Mouse (Mus musculus) megakaryocyte, embryonic 14.5 days (primary cell): ENCODE results near the gene Srpk2. TPM values are rescaled to one million over a fixed set of nuclear protein-coding genes. Genes with fewer than 3 reads are reported as not detected.
"Not testable (repeated sequence)": the region's sequence is repeated elsewhere in the genome, so short reads cannot be mapped to it uniquely, and the experiment has no call there.

Experiments used
- H3K27me3 ChIP-seq: replicated peaks from 2 replicates; pipeline ENCODE3; 2012; ENCODE audit warnings: inconsistent platforms
- H3K36me3 ChIP-seq: replicated peaks from 2 replicates; pipeline ENCODE3; 2012; ENCODE audit warnings: low read length, inconsistent platforms, mixed read lengths
- H3K4me1 ChIP-seq: 2 replicates; pipeline ENCODE4 v1.6.1; 2012; ENCODE audit warnings: inconsistent platforms
- H3K4me3 ChIP-seq: replicated peaks from 2 replicates; pipeline ENCODE3; 2012; ENCODE audit warnings: moderate library complexity, mild to moderate bottlenecking, inconsistent platforms
- H3K9me3 ChIP-seq: 2 replicates; pipeline ENCODE4 v1.6.1; 2012; ENCODE audit warnings: inconsistent platforms
- FLI1 ChIP-seq: IDR thresholded peaks from 2 replicates; pipeline ENCODE4 v1.6.1; 2012; ENCODE audit warnings: low read length, inconsistent platforms, mixed read lengths
- GATA1 ChIP-seq: IDR thresholded peaks from 3 replicates; pipeline ENCODE4 v1.6.1; 2012; ENCODE audit warnings: mixed read lengths, low read length, inconsistent platforms, borderline replicate concordance
- polyA plus RNA-seq: library from polyadenylated mRNA; stranded (reverse); fragments of >175 nt; gene quantifications from 2 replicates; pipeline ENCODE4 v1.2.3, GENCODE M21; 2012; ENCODE audit warnings: low replicate concordance; ENCODE audit not compliant: insufficient read depth

Srpk2 gene
- polyA plus RNA-seq, 1 experiment: 1.5 TPM

DNA sequence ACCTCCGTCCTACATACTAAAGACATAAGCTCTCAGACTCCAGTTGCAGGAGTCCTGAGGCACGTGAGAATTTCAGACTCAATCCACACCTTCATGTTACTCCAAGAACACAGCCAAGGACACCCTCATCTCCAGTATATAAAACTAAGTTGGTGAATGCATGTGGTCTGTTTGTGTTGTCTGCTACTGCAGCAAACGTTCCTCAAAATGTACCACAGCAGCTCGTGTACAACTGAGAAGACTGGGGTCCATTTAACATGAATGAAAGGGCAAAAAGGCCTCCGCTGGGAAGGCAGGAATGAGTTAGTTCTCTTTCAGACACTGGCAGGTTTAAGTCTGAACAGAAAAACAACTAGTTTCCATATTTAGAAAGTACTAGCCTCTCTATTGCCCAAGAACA, 110.5 kb downstream of the Srpk2 start:
- TF ChIP-seq FLI1 (no peak), GATA1 (no peak)
- no peaks in the 10 kb centered on the region for H3K36me3 ChIP-seq
- no peaks in the 10 kb centered on the region for H3K9me3 ChIP-seq

DNA sequence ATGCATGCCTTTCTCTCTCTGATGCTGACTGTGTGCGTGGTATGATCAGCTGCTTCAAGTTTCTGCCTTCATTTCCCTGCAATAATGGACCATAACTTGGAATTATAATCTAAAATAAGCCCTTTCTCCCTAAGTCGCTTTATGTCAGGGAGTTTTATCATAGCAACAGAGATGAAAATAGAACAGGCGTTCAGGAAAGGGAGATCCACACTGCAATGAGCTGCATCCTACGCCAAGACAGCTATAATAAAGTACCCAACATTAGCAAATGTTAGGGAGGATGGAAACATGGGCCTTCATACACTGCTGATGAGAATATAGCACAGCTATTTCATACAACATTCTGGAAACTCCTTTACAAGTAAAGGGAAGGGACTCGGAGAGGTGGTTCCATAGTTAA, 116.2 kb downstream of the Srpk2 start:
- no peaks in the 10 kb centered on the region for H3K27me3 ChIP-seq

More for the DNA sequence above, 110.5 kb downstream of the Srpk2 start:
- Histone ChIP-seq H3K4me1 (peaks cover 10% of the 10 kb centered on the region; the same call in 1 of the 2 replicates), H3K27me3 (no peaks in the 10 kb centered on the region), H3K4me3 (no peak overlapping the region)

DNA sequence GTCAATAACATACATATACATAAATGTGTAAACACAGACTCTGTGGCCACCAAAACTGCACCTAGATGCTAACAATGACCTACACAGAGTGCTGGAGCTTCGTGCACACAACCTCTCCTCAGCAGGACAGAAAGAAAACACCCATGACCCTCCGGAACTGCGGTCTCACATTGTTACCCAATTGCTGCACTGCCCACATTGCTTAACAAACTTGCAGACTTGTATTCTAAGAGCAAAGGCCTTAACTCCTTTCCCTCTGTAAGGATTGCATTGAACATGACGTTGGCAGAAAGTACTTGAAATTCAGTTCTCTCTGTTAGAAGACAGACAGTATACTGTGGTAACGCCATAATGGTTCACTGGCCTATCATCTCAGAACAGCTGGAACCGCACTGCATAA, 118.0 kb downstream of the Srpk2 start:
- Histone ChIP-seq H3K36me3 (peaks cover 9% of the 10 kb centered on the region), H3K4me1 (peaks cover 3% of the 10 kb centered on the region; the same call in 1 of the 2 replicates), H3K4me3 (no peak overlapping the region), H3K9me3 (no peaks in the 10 kb centered on the region), H3K27me3 (no peaks in the 10 kb centered on the region)
- TF ChIP-seq FLI1 (no peak), GATA1 (no peak)

More for the DNA sequence above, 116.2 kb downstream of the Srpk2 start:
- no peak overlapping the region for H3K4me3 ChIP-seq
- no peak for TF ChIP-seq GATA1
- TF ChIP-seq FLI1: no peak
- peaks cover 3% of the 10 kb centered on the region; the same call in 1 of the 2 replicates for H3K4me1 ChIP-seq
- H3K9me3 ChIP-seq: no peaks in the 10 kb centered on the region
- peaks cover 8% of the 10 kb centered on the region for H3K36me3 ChIP-seq

DNA sequence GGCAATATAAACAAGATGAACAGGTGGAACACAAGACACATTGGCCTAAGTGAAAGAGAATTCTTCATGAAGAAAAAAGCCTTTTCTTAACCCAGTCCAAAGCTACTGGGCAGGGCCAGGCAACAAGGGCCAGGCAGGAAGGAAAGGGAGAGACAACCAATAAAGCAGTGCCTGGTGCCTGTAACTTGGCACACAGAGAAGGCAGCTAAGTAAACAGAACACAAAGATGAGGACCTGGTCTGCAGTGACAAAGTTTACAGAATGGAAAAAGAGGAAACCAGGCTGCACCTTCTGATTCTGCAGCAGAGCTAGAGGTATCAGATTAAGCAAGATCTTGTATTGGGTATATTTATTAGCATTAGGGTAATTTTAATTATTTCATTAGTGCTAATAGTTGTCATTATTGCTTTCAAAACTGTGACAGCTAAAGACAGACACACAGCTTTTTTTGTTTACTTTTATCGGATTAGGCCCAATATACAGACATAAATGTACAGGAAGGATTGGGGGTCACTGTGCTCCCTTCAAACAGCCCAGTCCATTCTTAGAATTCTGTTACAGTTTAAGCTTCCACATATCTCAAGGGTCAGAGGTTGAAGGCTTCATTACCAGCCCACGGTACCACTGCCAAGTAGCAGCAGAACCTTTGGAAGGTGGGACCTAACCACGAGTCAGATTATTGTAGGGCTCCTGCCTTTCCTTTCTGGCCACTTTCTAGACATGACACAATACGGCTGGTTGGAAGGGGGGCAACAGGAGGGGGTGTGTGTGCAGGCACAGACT, 121.9 kb downstream of the Srpk2 start:
- H3K36me3 ChIP-seq: peaks cover 9% of the 10 kb centered on the region

DNA sequence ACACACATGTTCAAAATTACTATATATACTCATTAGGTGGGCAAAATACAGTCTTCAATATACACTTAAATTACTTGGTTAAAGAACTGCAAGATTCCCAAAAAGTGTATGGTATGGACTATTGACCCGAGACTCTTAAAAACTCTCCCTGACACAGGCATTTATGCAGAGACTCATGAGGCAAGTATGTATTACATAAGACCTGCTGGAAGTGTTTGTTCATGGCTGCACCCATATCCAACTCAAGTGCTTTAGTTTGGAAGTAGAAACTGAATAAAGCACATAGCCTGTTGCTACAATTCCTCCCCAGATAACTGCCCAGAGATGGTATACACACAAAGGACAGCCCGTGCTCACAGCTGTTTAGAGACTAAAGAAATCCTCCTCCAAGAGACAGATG, 123.2 kb downstream of the Srpk2 start:
- TF ChIP-seq GATA1: no peak
- TF ChIP-seq FLI1: no peak

More for the DNA sequence above, 121.9 kb downstream of the Srpk2 start:
- no peaks in the 10 kb centered on the region for H3K27me3 ChIP-seq
- TF ChIP-seq GATA1: no peak
- TF ChIP-seq FLI1: no peak
- H3K4me1 ChIP-seq: peaks cover 3% of the 10 kb centered on the region; the same call in 1 of the 2 replicates
- H3K9me3 ChIP-seq: no peaks in the 10 kb centered on the region
- H3K4me3 ChIP-seq: no peak overlapping the region

DNA sequence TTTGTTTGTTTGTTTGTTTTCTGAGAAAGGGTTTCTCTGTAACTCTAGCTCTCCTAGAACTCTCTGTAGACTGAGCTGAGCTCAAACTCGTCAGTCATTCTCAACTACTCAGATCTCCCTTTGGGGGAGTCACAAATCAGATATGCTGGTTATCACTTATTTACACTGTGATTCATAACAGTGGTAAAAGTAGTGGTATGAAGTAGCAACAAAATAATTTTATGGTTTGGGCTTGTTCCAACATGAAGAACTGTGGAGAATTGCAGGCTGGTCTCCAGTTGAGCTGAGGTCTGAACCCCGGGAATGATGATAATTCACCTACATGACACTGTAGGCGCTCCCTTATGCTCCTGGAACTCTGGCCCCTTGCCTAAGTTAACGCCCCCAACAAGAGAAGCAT, 124.2 kb downstream of the Srpk2 start:
- peaks cover 9% of the 10 kb centered on the region for H3K36me3 ChIP-seq
- no peaks in the 10 kb centered on the region for H3K4me1 ChIP-seq
- H3K4me3 ChIP-seq: no peak overlapping the region
- H3K27me3 ChIP-seq: no peaks in the 10 kb centered on the region
- no peaks in the 10 kb centered on the region for H3K9me3 ChIP-seq
- no peak for TF ChIP-seq GATA1
- TF ChIP-seq FLI1: no peak

More for the DNA sequence above, 123.2 kb downstream of the Srpk2 start:
- Histone ChIP-seq H3K4me3 (no peak overlapping the region), H3K36me3 (peaks cover 9% of the 10 kb centered on the region), H3K9me3 (no peaks in the 10 kb centered on the region), H3K27me3 (no peaks in the 10 kb centered on the region), H3K4me1 (no peaks in the 10 kb centered on the region)

DNA sequence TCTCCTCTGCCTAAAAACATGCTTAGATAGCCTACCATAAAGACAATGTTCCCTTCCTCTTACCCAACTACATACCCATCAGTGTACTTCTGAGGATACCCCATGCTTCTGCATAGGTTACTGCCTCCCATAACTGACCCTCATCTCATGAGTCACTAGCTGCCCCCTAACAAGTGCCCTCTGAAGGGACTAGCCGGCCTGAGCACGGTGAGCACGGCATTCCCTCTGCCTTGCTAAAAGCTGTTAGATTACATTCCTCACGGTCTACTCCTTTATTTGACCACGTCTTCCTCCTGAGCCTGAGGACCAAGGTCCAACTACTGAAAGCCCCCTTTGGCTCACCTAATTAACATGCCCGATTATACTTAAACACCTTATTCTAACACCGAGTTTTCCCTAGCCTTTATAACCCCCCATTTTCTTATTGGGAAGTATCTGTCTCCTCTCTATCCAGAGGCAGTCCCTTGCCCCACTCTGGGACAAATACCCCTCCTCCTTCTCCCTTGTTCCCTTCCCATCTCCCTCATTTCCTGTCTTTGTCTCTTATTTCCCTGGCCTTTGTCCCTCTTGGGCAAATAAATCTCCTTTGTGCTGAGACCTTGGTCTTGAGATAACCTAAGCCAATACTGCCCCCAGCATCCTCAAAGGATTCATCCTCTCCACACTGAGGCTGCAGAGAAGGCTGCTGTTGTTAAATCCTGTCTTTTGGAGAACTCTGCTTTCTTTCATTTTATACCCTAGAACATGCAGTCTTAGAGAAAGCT, 128.2 kb downstream of the Srpk2 start:
- no peaks in the 10 kb centered on the region for H3K9me3 ChIP-seq
- H3K4me1 ChIP-seq: peaks cover 4% of the 10 kb centered on the region
- TF ChIP-seq FLI1: no peak
- no peak for TF ChIP-seq GATA1
- H3K36me3 ChIP-seq: no peaks in the 10 kb centered on the region
- H3K4me3 ChIP-seq: no peak overlapping the region
- no peaks in the 10 kb centered on the region for H3K27me3 ChIP-seq

DNA sequence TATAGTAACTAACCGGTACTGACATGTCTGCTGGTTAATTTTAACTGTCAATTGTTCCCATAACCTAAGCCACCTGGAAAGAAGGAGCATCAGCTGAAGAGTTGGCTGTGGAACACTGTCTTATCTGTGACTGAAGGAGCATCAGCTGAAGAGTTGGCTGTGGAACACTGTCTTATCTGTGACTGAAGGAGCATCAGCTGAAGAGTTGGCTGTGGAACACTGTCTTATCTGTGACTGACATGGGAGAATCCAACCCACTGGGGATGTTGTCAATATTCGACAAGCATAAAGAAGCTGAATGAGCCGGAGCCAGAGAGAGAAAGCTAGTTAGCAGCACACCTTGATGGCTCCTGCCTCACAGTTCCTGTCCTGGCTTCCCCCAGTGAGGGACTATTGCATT, 131.1 kb downstream of the Srpk2 start:
- H3K9me3 ChIP-seq, H3K4me1 ChIP-seq, H3K36me3 ChIP-seq, H3K27me3 ChIP-seq, H3K4me3 ChIP-seq: not testable (repeated sequence)

DNA sequence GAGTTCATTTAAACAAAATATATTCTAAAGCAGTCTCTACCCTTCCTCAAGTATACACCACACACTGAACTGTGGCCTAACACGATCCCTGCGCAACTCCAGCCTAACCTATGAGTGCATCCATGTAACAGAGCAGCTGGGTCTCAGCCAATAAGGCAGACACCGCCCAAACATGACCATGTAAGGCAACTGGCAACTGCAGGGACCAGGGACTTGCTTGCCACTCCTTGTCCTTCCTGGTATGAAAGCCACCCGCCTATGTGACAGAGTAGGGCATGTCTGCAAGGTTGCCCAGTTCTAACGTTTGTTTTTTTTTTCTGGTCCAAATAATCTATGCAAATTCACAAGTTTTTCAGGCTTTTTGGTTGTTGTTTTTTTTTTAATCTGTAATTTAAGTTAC, 132.7 kb downstream of the Srpk2 start:
- H3K9me3 ChIP-seq: no peaks in the 10 kb centered on the region
- H3K4me3 ChIP-seq: peak overlapping the region; percentile 67
- no peaks in the 10 kb centered on the region for H3K27me3 ChIP-seq
- H3K4me1 ChIP-seq: peaks cover 4% of the 10 kb centered on the region
- TF ChIP-seq FLI1 (no peak), GATA1 (no peak)
- H3K36me3 ChIP-seq: peaks cover 3% of the 10 kb centered on the region

DNA sequence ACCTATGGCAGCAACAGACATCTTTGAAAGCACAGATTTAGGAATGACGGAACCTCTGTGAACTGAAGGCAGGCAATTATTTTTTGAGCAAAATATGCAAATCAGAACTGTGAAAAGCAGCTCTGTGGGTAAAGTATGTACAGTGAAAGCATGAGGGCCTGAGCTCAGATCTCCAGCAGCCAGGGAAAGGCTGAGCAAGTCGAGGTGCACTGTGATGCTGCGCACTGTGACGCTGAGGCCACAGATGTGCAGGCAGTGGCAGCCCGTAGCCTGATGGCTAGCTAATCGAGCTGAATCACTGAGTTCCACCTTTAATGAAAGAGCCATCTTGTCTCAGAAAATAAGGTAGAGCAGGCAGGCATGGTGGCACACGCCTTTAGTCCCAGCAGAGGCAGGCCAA, 148.7 kb downstream of the Srpk2 start:
- TF ChIP-seq FLI1 (no peak), GATA1 (no peak)
- no peaks in the 10 kb centered on the region for H3K27me3 ChIP-seq
- H3K4me3 ChIP-seq: no peak overlapping the region
- peaks cover 17% of the 10 kb centered on the region for H3K36me3 ChIP-seq
- H3K9me3 ChIP-seq: no peaks in the 10 kb centered on the region
- H3K4me1 ChIP-seq: no peaks in the 10 kb centered on the region
